Mouse (Mus musculus): ENCODE results near the gene Gm28035. TPM values are rescaled to one million over a fixed set of nuclear protein-coding genes. Genes with fewer than 3 reads are reported as not detected.

The Gm28035 gene
- polyA plus RNA-seq (2014; fragmentation: Nextera tagmentation; extraction: Ambion mirVana), result 0.20 and 0.28 TPM in 2 replicates

DNA sequence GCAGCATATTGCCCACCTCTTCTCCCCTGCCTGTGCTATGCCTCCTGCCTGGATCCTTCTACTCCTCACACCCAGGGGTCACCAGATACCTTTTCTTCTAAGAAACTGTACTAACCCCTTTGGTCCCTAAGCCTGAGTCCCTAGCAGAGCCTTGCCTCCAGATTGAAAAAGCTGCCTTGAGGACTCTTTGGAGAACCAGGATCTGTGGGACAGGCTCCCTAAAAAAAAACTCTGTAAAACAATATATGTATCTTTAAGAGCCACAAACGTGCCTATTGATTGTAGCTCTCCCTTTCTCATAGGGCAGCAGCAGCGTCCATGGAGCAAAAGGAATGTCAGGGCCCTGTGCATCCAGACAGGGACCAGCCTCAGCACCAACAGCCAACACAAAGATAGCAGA lies at the start of gene Gm28035:
Gm28035 (plus strand) TSS at position 301 of the 400 bp plus-strand sequence.
- H3K9ac ChIP-seq (ENCODE audit: low read length), result no peak within 1 kb of the TSS
- H3K4me1 ChIP-seq (replicated peaks; ENCODE audit: control insufficient read depth, insufficient read depth, low read length), result peaks cover 10% of the 10 kb centered on the region; the same call in 1 of the 2 replicates
- H3K27ac ChIP-seq (ENCODE audit: low read depth, low read length), result no peak within 1 kb of the TSS
- no peak within 1 kb of the TSS for H3K4me2 ChIP-seq (ENCODE audit: low read depth, low read length, severe bottlenecking)
- WGBS, result 84% methylated on average over 2 of the region's 2 CpGs
- peaks cover 3% of the 10 kb centered on the region; the same call in 1 of the 2 replicates for H3K36me3 ChIP-seq (ENCODE audit: control insufficient read depth, insufficient read depth, low read length)
- no peaks in the 10 kb centered on the region for H3K27me3 ChIP-seq (ENCODE audit: control insufficient read depth, insufficient read depth, low read length)
- no peaks in the 10 kb centered on the region for H3K9me3 ChIP-seq (ENCODE audit: control insufficient read depth, low read length)
- ATAC-seq (replicated peaks; ENCODE audit: low FRiP score), result no peak
- no peak for DNase-seq (ENCODE audit: low spot score)
- H3K4me3 ChIP-seq (ENCODE audit: low read depth, low read length), result no peak within 1 kb of the TSS

DNA sequence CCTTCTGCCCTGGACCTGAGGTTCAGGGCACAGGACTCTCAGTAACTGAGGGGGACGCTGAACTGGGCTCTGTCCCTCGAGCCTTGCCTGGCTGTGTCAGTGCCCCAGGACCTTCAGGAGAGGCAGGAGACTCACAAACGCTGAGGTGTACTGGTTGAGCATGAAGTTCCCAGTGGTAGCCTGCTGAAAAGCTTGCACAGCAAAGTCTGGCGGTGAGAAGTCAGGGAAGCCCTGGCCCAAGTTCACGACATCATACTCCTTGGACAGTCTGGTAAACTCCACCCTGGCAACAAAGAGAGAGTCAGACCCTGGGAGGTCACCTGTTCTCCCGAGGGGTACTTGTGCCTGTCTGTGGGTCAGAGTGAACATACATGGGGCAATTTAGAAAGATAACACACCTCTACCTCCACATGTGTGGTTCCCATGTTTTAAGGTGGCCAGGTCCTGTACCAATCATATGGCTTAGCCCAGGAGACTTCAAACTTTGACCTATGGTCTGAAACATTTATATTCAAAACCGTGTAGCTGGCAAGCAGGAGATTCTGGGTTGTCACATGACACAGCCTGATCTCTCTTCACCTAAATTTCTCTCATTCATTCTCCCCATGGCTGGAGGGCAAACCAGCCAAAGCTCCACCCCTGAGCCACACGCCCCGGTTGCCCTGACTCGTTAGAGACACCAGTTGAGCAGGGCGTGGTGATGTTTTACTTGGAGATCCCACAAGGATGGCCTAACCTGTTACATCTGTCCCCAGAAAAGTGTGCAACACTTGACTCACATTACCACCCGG lies 48.4 kb upstream of the Gm28035 start:
- DNase-seq (ENCODE audit: low spot score) (no peak), ATAC-seq (replicated peaks; ENCODE audit: low FRiP score) (no peak)
- Histone ChIP-seq H3K9ac (ENCODE audit: low read length) (no peak overlapping the region), H3K36me3 (ENCODE audit: control insufficient read depth, insufficient read depth, low read length) (no peaks in the 10 kb centered on the region), H3K9me3 (ENCODE audit: control insufficient read depth, low read length) (no peaks in the 10 kb centered on the region), H3K27ac (ENCODE audit: low read depth, low read length) (no peak overlapping the region), H3K27me3 (ENCODE audit: control insufficient read depth, insufficient read depth, low read length) (no peaks in the 10 kb centered on the region), H3K4me1 (replicated peaks; ENCODE audit: control insufficient read depth, insufficient read depth, low read length) (no peaks in the 10 kb centered on the region), H3K4me3 (ENCODE audit: low read depth, low read length) (no peak overlapping the region), H3K4me2 (ENCODE audit: low read depth, low read length, severe bottlenecking) (no peak overlapping the region)
- WGBS, result 91% methylated on average over 12 of the region's 12 CpGs

DNA sequence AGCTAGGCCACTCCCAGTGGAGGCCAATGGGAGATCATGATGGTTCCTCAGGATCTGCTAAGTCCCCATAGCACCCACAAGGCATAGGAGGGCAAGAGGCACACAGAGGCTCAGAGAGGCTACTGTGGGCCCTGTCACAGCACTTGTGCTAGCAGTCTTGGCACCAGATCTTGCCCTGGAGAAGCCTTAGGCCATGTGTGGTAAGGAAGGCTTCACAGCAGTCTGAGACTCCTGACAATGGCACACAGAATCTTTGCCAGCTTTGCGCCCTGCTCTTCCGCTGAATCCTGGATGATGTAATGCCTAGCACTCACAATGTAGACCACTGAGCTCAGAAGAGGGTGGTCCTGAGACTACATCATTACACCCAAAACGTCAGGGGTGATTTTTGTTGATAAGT lies 45.7 kb upstream of the Gm28035 start:
- no peak for ATAC-seq (replicated peaks; ENCODE audit: low FRiP score)

GRCm38 (mm10) chr2:30198021-30198420 lies 42.3 kb upstream of the Gm28035 start:
- H3K27me3 ChIP-seq (ENCODE audit: control insufficient read depth, insufficient read depth, low read length), result no peaks in the 10 kb centered on the region
- no peak overlapping the region for H3K9ac ChIP-seq (ENCODE audit: low read length)
- no peak for ATAC-seq (replicated peaks; ENCODE audit: low FRiP score)
- H3K4me1 ChIP-seq (replicated peaks; ENCODE audit: control insufficient read depth, insufficient read depth, low read length), result no peaks in the 10 kb centered on the region
- no peak overlapping the region for H3K27ac ChIP-seq (ENCODE audit: low read depth, low read length)
- no peaks in the 10 kb centered on the region for H3K9me3 ChIP-seq (ENCODE audit: control insufficient read depth, low read length)
- H3K4me2 ChIP-seq (ENCODE audit: low read depth, low read length, severe bottlenecking), result no peak overlapping the region
- no peaks in the 10 kb centered on the region for H3K36me3 ChIP-seq (ENCODE audit: control insufficient read depth, insufficient read depth, low read length)
- 74% methylated on average over 4 of the region's 4 CpGs for WGBS
- no peak for DNase-seq (ENCODE audit: low spot score)
- H3K4me3 ChIP-seq (ENCODE audit: low read depth, low read length), result no peak overlapping the region

More for the DNA sequence above, 45.7 kb upstream of the Gm28035 start:
- Histone ChIP-seq H3K9ac (ENCODE audit: low read length) (no peak overlapping the region), H3K36me3 (ENCODE audit: control insufficient read depth, insufficient read depth, low read length) (no peaks in the 10 kb centered on the region), H3K27me3 (ENCODE audit: control insufficient read depth, insufficient read depth, low read length) (no peaks in the 10 kb centered on the region), H3K4me2 (ENCODE audit: low read depth, low read length, severe bottlenecking) (no peak overlapping the region), H3K4me1 (replicated peaks; ENCODE audit: control insufficient read depth, insufficient read depth, low read length) (no peaks in the 10 kb centered on the region), H3K27ac (ENCODE audit: low read depth, low read length) (no peak overlapping the region), H3K9me3 (ENCODE audit: control insufficient read depth, low read length) (no peaks in the 10 kb centered on the region), H3K4me3 (ENCODE audit: low read depth, low read length) (no peak overlapping the region)
- 85% methylated on average over 3 of the region's 3 CpGs for WGBS
- no peak for DNase-seq (ENCODE audit: low spot score)

GRCm38 (mm10) chr2:30199984-30200383 lies 40.4 kb upstream of the Gm28035 start:
- Histone ChIP-seq H3K4me3 (ENCODE audit: low read depth, low read length) (no peak overlapping the region), H3K9me3 (ENCODE audit: control insufficient read depth, low read length) (no peaks in the 10 kb centered on the region), H3K27me3 (ENCODE audit: control insufficient read depth, insufficient read depth, low read length) (no peaks in the 10 kb centered on the region), H3K4me2 (ENCODE audit: low read depth, low read length, severe bottlenecking) (no peak overlapping the region), H3K27ac (ENCODE audit: low read depth, low read length) (no peak overlapping the region), H3K4me1 (replicated peaks; ENCODE audit: control insufficient read depth, insufficient read depth, low read length) (no peaks in the 10 kb centered on the region; the same call in 1 of the 2 replicates), H3K9ac (ENCODE audit: low read length) (no peak overlapping the region), H3K36me3 (ENCODE audit: control insufficient read depth, insufficient read depth, low read length) (no peaks in the 10 kb centered on the region)
- WGBS, result 79% methylated on average over 1 of the region's 1 CpGs
- DNase-seq (ENCODE audit: low spot score), result no peak
- ATAC-seq (replicated peaks; ENCODE audit: low FRiP score), result no peak

DNA sequence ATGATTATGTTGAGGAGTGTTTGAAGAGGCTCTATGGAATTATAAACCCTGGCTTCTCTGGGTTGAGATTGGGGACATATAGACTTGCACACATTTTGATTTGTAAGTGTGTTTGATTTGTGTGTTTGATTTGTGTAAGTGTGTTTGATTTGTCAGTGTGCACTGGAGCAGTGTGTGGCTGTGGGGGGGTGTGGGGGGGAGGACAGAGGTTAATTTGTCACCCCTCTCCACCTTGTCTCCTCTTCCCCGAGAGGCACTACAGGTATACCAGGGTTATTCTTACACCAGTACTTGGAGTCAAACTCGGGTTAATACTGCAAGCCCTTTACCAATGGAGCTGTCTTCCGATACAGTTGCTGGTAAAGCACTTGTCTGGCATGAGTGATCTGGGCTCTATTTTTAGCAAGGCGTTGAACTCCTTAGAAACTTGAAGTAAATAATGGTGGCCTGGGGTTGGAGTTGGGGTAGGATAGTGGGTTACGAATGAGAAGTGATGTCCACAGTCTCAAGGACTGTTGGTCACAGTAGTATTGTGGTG lies 39.9 kb upstream of the Gm28035 start:
- no peaks in the 10 kb centered on the region; the same call in 1 of the 2 replicates for H3K4me1 ChIP-seq (replicated peaks; ENCODE audit: control insufficient read depth, insufficient read depth, low read length)
- no peaks in the 10 kb centered on the region for H3K27me3 ChIP-seq (ENCODE audit: control insufficient read depth, insufficient read depth, low read length)
- H3K9me3 ChIP-seq (ENCODE audit: control insufficient read depth, low read length), result no peaks in the 10 kb centered on the region
- DNase-seq (ENCODE audit: low spot score) (no peak), ATAC-seq (replicated peaks; ENCODE audit: low FRiP score) (no peak)
- 90% methylated on average over 5 of the region's 5 CpGs for WGBS
- no peak overlapping the region for H3K9ac ChIP-seq (ENCODE audit: low read length)
- H3K36me3 ChIP-seq (ENCODE audit: control insufficient read depth, insufficient read depth, low read length), result no peaks in the 10 kb centered on the region
- no peak overlapping the region for H3K27ac ChIP-seq (ENCODE audit: low read depth, low read length)
- no peak overlapping the region for H3K4me3 ChIP-seq (ENCODE audit: low read depth, low read length)
- H3K4me2 ChIP-seq (ENCODE audit: low read depth, low read length, severe bottlenecking), result no peak overlapping the region

GRCm38 (mm10) chr2:30203439-30203838 lies 36.9 kb upstream of the Gm28035 start:
- H3K4me2 ChIP-seq (ENCODE audit: low read depth, low read length, severe bottlenecking), result no peak overlapping the region
- no peak for DNase-seq (ENCODE audit: low spot score)
- no peaks in the 10 kb centered on the region for H3K36me3 ChIP-seq (ENCODE audit: control insufficient read depth, insufficient read depth, low read length)
- H3K4me1 ChIP-seq (replicated peaks; ENCODE audit: control insufficient read depth, insufficient read depth, low read length), result peaks cover 3% of the 10 kb centered on the region
- no peaks in the 10 kb centered on the region for H3K9me3 ChIP-seq (ENCODE audit: control insufficient read depth, low read length)
- H3K9ac ChIP-seq (ENCODE audit: low read length), result no peak overlapping the region
- no peak for ATAC-seq (replicated peaks; ENCODE audit: low FRiP score)
- 73% methylated on average over 7 of the region's 7 CpGs for WGBS
- H3K27me3 ChIP-seq (ENCODE audit: control insufficient read depth, insufficient read depth, low read length), result no peaks in the 10 kb centered on the region
- no peak overlapping the region for H3K4me3 ChIP-seq (ENCODE audit: low read depth, low read length)
- no peak overlapping the region for H3K27ac ChIP-seq (ENCODE audit: low read depth, low read length)

DNA sequence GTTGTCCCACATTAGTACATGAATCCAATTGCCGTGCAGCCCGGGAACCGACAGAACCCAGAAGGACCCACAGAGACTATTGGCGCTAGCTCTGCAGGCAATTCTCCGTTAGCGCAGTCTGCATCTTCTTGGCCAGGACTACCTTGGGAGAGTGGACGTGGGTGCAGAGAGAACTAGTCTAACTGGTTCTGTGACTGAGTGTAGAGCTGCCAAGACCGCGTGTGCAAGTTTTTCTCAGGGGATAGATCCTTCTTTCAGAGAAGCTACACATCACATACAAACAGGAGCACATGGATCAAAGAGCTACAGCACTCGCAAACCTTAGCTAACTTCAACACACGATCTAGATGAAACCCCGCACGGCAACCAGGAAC lies 35.1 kb upstream of the Gm28035 start:
- WGBS, result 2% methylated on average over 13 of the region's 13 CpGs
- Histone ChIP-seq H3K4me2 (ENCODE audit: low read depth, low read length, severe bottlenecking) (peak overlapping the region; percentile 79), H3K4me3 (ENCODE audit: low read depth, low read length) (peak overlapping the region; percentile 64), H3K27me3 (ENCODE audit: control insufficient read depth, insufficient read depth, low read length) (no peaks in the 10 kb centered on the region), H3K4me1 (replicated peaks; ENCODE audit: control insufficient read depth, insufficient read depth, low read length) (peaks cover 3% of the 10 kb centered on the region), H3K9me3 (ENCODE audit: control insufficient read depth, low read length) (no peaks in the 10 kb centered on the region), H3K36me3 (ENCODE audit: control insufficient read depth, insufficient read depth, low read length) (no peaks in the 10 kb centered on the region), H3K9ac (ENCODE audit: low read length) (peak overlapping the region; percentile 58), H3K27ac (ENCODE audit: low read depth, low read length) (no peak overlapping the region)
- DNase-seq (ENCODE audit: low spot score) (no peak), ATAC-seq (replicated peaks; ENCODE audit: low FRiP score) (peak; percentile 44; the same call in 1 of the 2 replicates)
